Mouse (Mus musculus): ENCODE results near the gene Plbd2. TPM values are rescaled to one million over a fixed set of nuclear protein-coding genes. Genes with fewer than 3 reads are reported as not detected.

The Plbd2 gene
- polyA plus RNA-seq, 1 experiment from 2014 or later = 30.6 TPM

- Histone ChIP-seq H3K9me3 (replicated peaks; ENCODE audit: control insufficient read depth, low read length, poor library complexity, severe bottlenecking) (no peaks in the 10 kb centered on the region), H3K27ac (ENCODE audit: low read length) (peak overlapping the region; percentile 89), H3K4me2 (ENCODE audit: low read length) (peak overlapping the region; percentile 52), H3K4me1 (ENCODE audit: control insufficient read depth, insufficient read depth, low read length) (peaks cover 12% of the 10 kb centered on the region), H3K4me3 (ENCODE audit: low read depth, low read length) (peak overlapping the region; percentile 57), H3K9ac (ENCODE audit: low read depth, low read length) (peak overlapping the region; percentile 64), H3K27me3 (ENCODE audit: control insufficient read depth, insufficient read depth, low read depth, low read length) (peaks cover 21% of the 10 kb centered on the region), H3K36me3 (ENCODE audit: control insufficient read depth, insufficient read depth, low read length) (no peaks in the 10 kb centered on the region)
- no peak for ATAC-seq
- 3% methylated on average over 21 of the region's 21 CpGs for WGBS
Observed at GRCm38 (mm10) chr5:120434231-120434735, 69.1 kb downstream of the Plbd2 start.

Other genes with a start within 250 kb of the Plbd2 start
- gene Lhx5, start 71.9 kb downstream of the Plbd2 start, polyA plus RNA-seq (2015; fragmentation: Nextera tagmentation; extraction: Ambion mirVana) = 22.5 and 23.2 TPM in 2 replicates
- gene Sdsl, start 30.8 kb downstream of the Plbd2 start, polyA plus RNA-seq (2015; fragmentation: Nextera tagmentation; extraction: Ambion mirVana) = 5.1 and 5.6 TPM in 2 replicates
- gene Sds, start 27.1 kb downstream of the Plbd2 start, polyA plus RNA-seq (2015; fragmentation: Nextera tagmentation; extraction: Ambion mirVana) = 0.36 TPM in 1 of 2 replicates, not detected in the other
- gene Slc8b1, start 7.5 kb upstream of the Plbd2 start, polyA plus RNA-seq (2015; fragmentation: Nextera tagmentation; extraction: Ambion mirVana) = 2.0 and 2.3 TPM in 2 replicates
- gene Tpcn1, start 85.0 kb upstream of the Plbd2 start, polyA plus RNA-seq (2015; fragmentation: Nextera tagmentation; extraction: Ambion mirVana) = 13.1 and 13.5 TPM in 2 replicates
- gene Iqcd, start 85.4 kb upstream of the Plbd2 start, polyA plus RNA-seq (2015; fragmentation: Nextera tagmentation; extraction: Ambion mirVana) = 2.0 and 2.1 TPM in 2 replicates
- 27.2 and 33.1 TPM in 2 replicates for gene Rita1, start 109.0 kb upstream of the Plbd2 start, polyA plus RNA-seq (2015; fragmentation: Nextera tagmentation; extraction: Ambion mirVana)
- gene Ddx54, start 109.1 kb upstream of the Plbd2 start, polyA plus RNA-seq (2015; fragmentation: Nextera tagmentation; extraction: Ambion mirVana) = 38.7 and 39.9 TPM in 2 replicates
- 0.47 and 1.2 TPM in 2 replicates for gene Cfap73, start 130.6 kb upstream of the Plbd2 start, polyA plus RNA-seq (2015; fragmentation: Nextera tagmentation; extraction: Ambion mirVana)
- 2.4 and 4.9 TPM in 2 replicates for gene Rasal1, start 145.2 kb upstream of the Plbd2 start, polyA plus RNA-seq (2015; fragmentation: Nextera tagmentation; extraction: Ambion mirVana)
- 49.6 and 50.2 TPM in 2 replicates for gene Dtx1, start 208.3 kb upstream of the Plbd2 start, polyA plus RNA-seq (2015; fragmentation: Nextera tagmentation; extraction: Ambion mirVana)
- 0.14 and 0.26 TPM in 2 replicates for gene Oas2, start 246.2 kb upstream of the Plbd2 start, polyA plus RNA-seq (2015; fragmentation: Nextera tagmentation; extraction: Ambion mirVana)